Mouse (Mus musculus): Measurements from ENCODE around the gene Pemt. TPM values are rescaled to one million over a fixed set of nuclear protein-coding genes. Genes with fewer than 3 reads are reported as not detected.

Gene Pemt
- total RNA-seq, 2 experiments from 2014 or later: 3.8 to 7.9 TPM

DNA sequence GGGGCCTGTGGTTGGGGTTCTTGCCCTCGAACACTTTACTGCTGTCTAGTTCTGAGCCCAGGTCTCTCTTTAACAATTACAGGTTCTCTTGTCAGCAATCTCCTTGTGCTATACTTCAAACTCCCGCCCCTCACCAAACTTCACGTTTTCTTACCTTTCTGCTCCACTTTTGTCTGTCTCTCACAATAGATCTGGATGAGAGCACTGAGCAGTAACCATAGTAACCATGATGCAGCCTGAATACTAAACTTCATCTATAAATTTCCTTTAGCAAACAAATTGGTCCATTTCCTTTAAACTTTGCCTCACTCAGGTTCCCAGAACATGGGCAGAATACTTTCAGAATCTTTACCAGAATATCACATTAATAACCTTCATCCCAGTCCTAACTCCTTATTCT is 36.8 kb downstream of the Pemt start:
- Histone ChIP-seq H3K27ac (no peak overlapping the region), H3K4me3 (no peak overlapping the region)
- TF ChIP-seq CTCF (conservative IDR thresholded peaks at IDR 0.05): no peak
- no peak for DNase-seq (ENCODE audit: low spot score in 2 of 2)

DNA sequence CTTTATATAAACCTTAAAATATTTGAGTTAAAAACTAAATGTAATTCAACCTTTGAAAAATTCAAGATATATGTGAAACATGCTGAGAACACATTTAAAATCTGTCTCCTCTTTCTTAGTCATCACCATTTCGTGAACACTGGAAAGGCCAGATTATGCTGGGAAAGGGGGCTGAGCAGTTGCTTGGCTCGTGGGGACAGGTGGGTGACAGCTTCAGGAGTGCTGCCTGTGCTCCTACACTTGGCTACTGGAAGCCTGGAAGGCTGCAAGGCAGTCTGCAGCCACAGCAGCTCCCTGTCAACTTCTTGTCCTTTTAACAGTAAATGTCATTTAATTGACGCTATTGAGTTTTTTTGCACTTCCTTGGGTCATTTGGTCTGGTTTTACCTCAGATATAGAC is 40.4 kb downstream of the Pemt start:
- DNase-seq (ENCODE audit: low spot score in 2 of 2): no peak
- H3K27ac ChIP-seq: no peak overlapping the region
- no peak for TF ChIP-seq CTCF (conservative IDR thresholded peaks at IDR 0.05)

DNA sequence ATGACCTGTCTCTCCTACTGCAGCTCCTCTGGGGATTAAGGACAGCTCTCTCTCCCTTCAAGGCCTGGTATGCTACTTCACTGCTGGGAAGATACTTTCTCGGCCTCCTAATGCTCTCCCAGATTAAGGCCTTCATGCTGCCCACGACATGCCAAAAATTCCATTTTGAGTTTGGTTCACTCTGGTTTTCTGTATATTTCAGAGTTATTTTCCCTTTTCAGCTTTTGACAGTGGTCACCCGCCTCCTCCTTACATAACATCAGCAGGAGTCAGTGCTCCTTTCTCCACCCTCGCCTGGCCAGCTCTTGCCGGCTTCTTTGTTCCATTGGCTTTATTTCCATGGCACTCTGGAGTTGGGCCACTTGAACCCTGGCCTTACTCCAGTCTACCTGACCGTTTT is 41.6 kb downstream of the Pemt start:
- Histone ChIP-seq H3K4me3 (no peak overlapping the region), H3K27ac (no peak overlapping the region; the same call in 1 of the 2 replicates)
- TF ChIP-seq CTCF (conservative IDR thresholded peaks at IDR 0.05): no peak
- DNase-seq (ENCODE audit: low spot score in 2 of 2): no peak

More for the DNA sequence above, 40.4 kb downstream of the Pemt start:
- H3K4me3 ChIP-seq: no peak overlapping the region

DNA sequence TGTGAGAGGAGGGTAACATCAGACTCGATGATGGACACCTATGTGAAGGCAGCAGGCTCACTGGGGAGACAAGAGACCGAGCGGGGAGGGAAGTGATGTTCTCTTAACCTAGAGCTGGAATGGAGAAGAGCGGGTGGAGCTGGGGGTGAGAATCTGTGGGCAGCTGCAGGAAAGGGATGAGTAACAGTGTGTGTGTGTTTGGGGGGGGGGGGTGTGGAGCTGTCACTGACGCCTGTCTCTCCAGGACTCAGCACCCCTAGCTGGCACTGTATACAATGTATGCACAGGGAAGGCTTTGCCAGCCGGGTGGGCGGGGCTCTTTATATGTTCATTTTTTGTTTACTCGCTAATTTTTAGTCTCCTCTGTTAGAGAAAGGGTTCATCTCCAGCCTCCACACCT is 42.5 kb downstream of the Pemt start:
- no peak overlapping the region for H3K27ac ChIP-seq
- TF ChIP-seq CTCF (conservative IDR thresholded peaks at IDR 0.05): no peak
- no peak for DNase-seq (ENCODE audit: low spot score in 2 of 2)
- no peak overlapping the region for H3K4me3 ChIP-seq

DNA sequence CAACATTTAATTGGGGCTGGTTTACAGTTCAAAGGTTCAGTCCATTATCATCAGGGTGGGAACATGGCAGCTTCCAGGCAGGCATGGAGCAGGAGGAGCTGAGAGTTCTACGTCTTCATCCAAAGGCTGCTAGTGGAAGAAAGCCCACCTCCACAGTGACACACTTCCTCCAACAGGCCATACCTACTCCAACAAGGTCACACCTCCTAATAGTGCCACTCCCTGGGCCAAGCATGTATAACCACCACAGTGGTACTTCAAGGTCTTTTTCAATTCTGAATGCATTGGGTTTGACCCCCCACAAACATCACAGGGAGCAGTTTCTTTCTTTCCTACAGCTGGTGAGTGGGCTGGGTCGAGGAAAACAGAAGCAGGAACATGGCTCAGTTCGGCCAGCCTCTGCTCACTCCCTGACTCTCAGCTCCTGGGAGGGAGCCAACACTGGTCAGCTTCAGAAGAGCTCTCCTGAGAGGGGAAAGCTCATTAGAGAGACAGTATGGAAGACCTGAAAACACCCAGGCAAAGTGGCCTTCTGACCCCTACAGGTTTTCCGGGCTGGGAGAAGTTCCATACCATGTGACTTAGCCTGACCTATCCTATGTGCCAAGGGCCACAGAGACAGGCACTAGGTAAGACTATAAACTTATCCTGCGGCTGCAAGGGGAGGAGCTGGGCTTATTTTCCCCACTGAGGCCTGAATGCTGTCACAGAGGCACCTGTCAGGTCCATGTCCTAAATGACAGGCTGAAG is 44.9 kb downstream of the Pemt start:
- no peak for TF ChIP-seq CTCF (conservative IDR thresholded peaks at IDR 0.05)
- DNase-seq (ENCODE audit: low spot score in 2 of 2): no peak
- Histone ChIP-seq H3K4me3 (no peak overlapping the region), H3K27ac (no peak overlapping the region)

DNA sequence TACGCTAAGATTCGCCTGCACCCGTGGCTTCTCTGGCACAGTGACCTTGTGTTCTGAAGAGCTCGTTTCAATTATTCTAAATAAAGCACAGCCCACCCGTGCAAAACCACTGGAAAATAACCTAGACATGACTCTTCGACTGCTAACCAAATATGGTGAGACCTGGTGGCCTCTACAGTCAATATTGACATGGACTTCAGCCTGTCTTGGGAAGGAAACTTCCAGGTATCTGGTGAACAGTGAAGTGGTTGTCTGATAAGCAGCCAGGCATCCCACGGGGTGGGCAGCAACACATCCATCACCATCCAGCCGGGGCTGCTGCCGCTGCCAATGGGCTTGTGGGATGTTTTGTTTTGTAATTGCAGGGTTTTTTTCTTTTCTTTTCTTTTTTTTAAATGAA is 52.0 kb downstream of the Pemt start:
- no peak for DNase-seq (ENCODE audit: low spot score in 2 of 2)
- no peak for TF ChIP-seq CTCF (conservative IDR thresholded peaks at IDR 0.05)
- no peak overlapping the region for H3K4me3 ChIP-seq
- H3K27ac ChIP-seq: no peak overlapping the region

DNA sequence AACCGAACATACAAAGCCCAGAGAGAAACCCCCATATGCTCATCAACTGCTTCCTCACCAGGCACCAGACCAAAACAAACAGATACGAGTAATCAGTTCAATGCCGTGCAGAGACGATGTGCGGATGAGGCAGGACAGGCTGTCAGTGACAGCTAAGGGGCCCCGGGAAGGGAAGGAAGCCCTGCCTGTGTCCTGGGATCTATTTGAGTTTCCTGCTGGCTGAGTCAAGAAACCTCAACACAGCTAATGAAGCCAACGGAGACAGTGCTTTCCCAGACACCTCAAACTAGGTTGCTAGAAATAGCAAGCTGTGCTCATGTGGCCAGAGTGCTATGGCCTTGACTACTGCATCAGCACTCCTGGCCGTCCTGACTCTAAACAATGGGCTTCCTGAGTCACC is 54.9 kb downstream of the Pemt start:
- no peak overlapping the region for H3K27ac ChIP-seq
- no peak overlapping the region for H3K4me3 ChIP-seq
- DNase-seq (ENCODE audit: low spot score in 2 of 2): no peak
- TF ChIP-seq CTCF (conservative IDR thresholded peaks at IDR 0.05): no peak

DNA sequence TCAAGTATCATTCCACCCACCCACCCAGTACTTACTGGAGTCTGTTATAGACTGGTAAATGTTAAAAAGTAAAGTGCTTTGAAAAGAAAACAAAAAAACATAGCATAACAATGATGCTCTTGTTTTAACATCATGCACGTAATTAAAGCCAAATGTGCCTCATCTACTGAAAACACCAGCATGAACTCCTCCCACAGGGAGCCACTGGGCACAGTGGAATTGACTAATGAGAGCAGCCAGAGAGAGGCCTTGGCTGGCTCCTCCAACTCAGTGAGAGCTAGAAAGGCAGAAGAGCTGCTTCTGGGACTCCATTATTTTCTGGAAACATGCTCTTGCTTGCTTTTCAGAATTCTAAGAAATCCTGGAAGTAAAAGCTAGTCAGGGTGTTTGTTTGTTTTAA is 56.9 kb downstream of the Pemt start:
- Histone ChIP-seq H3K27ac (no peak overlapping the region), H3K4me3 (no peak overlapping the region)
- DNase-seq (ENCODE audit: low spot score in 2 of 2): no peak
- no peak for TF ChIP-seq CTCF (conservative IDR thresholded peaks at IDR 0.05)

DNA sequence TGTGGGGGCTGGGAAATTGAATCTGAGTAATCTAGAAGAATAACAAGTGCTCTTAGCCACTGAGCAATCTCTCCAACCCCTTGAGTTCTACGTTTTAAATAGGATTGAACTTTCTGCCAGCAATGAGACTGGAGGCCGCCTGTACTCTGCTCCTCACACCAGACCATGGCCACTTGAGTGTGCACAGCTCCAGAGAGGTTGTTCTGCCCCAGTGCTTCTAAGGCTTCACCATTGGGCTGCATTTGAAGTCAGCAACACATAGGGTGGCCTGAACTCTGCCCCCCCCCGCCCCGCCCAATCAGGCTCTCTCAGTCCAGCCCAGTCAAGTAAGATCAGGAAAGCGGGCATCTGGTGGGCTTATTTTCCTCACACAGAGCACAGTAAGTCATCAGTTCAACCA is 68.5 kb downstream of the Pemt start:
- no peak for DNase-seq (ENCODE audit: low spot score in 2 of 2)
- TF ChIP-seq CTCF (conservative IDR thresholded peaks at IDR 0.05): no peak

DNA sequence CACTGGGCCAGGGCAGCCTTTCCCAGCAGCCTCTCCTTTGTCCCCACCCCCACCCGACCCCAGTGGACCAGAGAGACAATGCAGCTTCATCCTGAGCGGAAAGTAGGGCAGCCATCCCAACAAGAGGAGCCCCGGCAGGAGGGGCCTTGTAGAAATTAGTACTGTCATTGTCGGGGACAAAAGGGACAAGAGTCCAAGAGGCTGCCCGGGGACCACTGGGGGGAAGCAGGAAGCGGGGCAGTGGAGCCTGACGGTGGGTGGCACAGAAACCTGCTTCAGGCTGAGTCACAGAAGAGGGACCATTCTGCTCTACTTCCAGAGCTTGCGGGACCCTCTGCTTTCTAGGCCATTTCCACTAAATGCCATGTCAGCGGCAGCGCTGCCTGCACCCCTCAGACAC is 71.0 kb downstream of the Pemt start:
- no peak for DNase-seq (ENCODE audit: low spot score in 2 of 2)
- Histone ChIP-seq H3K4me3 (no peak overlapping the region), H3K27ac (no peak overlapping the region)
- no peak for TF ChIP-seq CTCF (conservative IDR thresholded peaks at IDR 0.05)

More for the DNA sequence above, 68.5 kb downstream of the Pemt start:
- Histone ChIP-seq H3K27ac (no peak overlapping the region), H3K4me3 (no peak overlapping the region)

DNA sequence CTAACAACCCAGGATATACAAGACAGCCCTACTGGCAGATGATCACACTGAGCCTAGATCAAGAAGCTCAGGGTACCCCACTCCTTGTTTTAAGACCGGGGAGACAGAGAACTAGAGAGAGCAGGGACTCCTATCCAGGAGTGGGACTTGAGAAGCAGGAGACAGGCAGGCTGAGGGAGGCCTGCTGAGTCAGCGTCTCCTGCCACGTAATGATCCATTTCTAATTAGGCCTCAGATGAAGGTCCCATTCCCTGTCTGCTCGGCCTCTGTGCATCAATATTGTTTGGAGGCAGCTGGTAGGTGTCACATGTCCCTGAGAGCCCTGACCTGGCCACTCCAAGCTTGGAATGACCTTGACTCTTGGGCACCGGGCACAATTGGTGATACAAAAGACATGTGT is 72.9 kb downstream of the Pemt start:
- Histone ChIP-seq H3K4me3 (no peak overlapping the region), H3K27ac (no peak overlapping the region)
- DNase-seq (ENCODE audit: low spot score in 2 of 2): no peak
- TF ChIP-seq CTCF (conservative IDR thresholded peaks at IDR 0.05): no peak

DNA sequence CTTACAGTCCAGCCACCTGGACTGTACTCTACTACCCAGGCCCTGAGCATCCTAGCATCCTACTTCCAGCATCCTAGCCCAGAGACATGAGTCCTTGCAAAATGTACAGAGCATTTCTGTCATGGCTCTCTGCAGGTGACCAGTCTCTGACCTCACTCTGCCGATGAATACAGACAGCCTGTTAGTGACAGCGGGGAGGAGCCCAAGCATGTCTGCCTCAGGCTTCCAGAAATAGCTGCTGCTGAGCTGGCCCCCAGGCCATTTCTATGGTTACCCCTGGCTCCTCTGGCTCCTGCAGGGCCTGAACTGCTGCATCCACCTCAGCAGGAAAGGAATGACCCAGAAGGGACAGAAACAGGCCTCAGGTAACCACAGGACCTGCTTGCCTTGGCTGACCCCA is 74.6 kb downstream of the Pemt start:
- DNase-seq (ENCODE audit: low spot score in 2 of 2): no peak
- no peak for TF ChIP-seq CTCF (conservative IDR thresholded peaks at IDR 0.05)

DNA sequence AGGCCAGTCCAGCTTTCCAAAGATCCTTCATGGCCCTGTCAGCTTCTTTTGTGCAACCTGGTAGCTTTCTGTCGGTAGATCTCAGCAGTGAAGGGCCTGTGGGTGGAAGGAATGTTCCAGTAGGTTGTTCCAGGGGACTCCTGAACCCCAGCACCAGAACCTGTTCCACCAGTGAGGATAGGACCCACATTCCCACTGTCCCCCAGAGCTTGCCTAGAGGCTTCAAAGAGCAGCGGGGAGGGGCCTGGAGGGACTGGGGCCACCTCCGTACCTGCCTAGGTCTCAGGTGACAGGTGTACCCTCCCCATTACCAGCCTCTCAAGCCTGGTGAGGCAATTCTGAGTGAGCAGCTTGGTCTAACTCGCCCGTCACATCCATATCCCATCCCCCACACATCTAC is 75.5 kb downstream of the Pemt start:
- no peak for TF ChIP-seq CTCF (conservative IDR thresholded peaks at IDR 0.05)
- Histone ChIP-seq H3K27ac (no peak overlapping the region), H3K4me3 (no peak overlapping the region)
- DNase-seq (ENCODE audit: low spot score in 2 of 2): no peak

More for the DNA sequence above, 74.6 kb downstream of the Pemt start:
- Histone ChIP-seq H3K27ac (no peak overlapping the region), H3K4me3 (no peak overlapping the region)

DNA sequence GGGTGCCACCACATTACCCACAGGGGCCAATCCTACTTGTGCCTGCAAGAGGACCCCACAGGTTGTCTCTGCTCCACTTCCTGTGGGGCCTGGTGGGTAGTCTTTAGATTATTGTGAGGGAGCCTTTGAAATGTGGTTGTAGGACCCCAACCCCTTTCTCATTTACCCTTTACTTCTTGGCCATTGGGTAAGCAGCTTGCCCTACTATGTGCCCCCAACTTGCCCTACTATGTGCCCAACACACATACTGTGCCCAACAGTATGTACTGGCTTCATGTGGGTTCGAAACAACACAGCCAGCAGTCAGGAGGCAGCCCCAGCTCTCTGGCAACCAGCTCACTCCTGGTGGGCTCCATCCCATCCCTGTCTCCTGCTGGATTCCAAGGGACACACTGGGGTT is 78.5 kb downstream of the Pemt start:
- Histone ChIP-seq H3K27ac (no peak overlapping the region), H3K4me3 (no peak overlapping the region)
- DNase-seq (ENCODE audit: low spot score in 2 of 2): no peak
- TF ChIP-seq CTCF (conservative IDR thresholded peaks at IDR 0.05): no peak
